Mouse (Mus musculus): Measurements from ENCODE around the gene Atp6v1g3. TPM values are rescaled to one million over a fixed set of nuclear protein-coding genes. Genes with fewer than 3 reads are reported as not detected.

Gene Atp6v1g3
- polyA plus RNA-seq, 1 experiment from 2014 or later = not detected

DNA sequence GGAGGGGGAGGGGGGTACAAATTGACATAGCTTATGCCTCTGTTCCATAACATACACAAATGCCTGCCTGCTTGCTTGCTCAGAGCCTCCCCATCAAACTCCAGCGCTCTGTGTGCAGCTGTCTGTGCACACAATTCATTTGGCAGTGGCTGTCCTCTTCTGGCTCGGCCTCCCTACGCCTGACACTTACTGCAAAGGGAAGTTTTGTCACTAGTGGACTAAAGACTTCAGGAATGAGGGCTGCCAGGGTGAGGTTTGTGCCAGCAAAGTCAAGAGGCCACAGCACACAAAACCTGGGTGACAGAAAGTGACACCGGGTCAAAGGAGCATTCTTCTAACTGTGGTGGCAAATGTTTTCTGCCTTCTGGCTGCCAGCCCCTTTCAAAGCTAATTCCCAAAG lies 52.6 kb downstream of the Atp6v1g3 start:
- no peaks in the 10 kb centered on the region for H3K9me3 ChIP-seq (replicated peaks)
- no peak for ATAC-seq (ENCODE audit: low read depth)
- no peak overlapping the region for H3K4me2 ChIP-seq
- no peak overlapping the region for H3K9ac ChIP-seq
- H3K36me3 ChIP-seq = no peaks in the 10 kb centered on the region
- 55% methylated on average over 4 of the region's 4 CpGs for WGBS (ENCODE audit: insufficient replicate concordance)
- H3K4me1 ChIP-seq (replicated peaks) = no peaks in the 10 kb centered on the region
- H3K4me3 ChIP-seq (replicated peaks) = no peak overlapping the region
- no peak for DNase-seq
- no peak overlapping the region for H3K27ac ChIP-seq
- no peaks in the 10 kb centered on the region for H3K27me3 ChIP-seq

DNA sequence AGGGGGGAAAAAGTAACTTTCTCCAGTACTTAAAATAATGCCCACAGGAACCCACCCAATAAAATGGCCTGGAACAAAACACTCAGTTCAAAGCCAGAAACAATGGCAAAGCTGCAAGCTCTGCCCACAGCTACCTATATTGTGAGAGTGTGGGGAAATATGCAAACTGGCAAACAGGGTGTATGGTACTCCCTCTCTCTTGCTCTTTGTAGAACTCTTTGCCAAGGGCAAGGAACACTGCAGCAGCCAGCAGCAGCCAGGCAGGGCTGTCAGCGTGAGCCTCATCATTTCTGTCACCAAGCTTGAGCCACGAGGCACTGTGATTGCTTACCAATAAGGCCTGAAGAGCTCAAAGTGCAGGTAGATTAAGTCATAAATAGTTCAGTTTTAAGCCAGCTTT lies 53.0 kb downstream of the Atp6v1g3 start:
- Histone ChIP-seq H3K9ac (no peak overlapping the region), H3K36me3 (no peaks in the 10 kb centered on the region), H3K4me2 (no peak overlapping the region), H3K9me3 (replicated peaks) (no peaks in the 10 kb centered on the region), H3K4me1 (replicated peaks) (no peaks in the 10 kb centered on the region), H3K4me3 (replicated peaks) (no peak overlapping the region), H3K27ac (no peak overlapping the region), H3K27me3 (no peaks in the 10 kb centered on the region)
- ATAC-seq (ENCODE audit: low read depth) (no peak), DNase-seq (no peak)
- 55% methylated on average over 2 of the region's 2 CpGs for WGBS (ENCODE audit: insufficient replicate concordance)

DNA sequence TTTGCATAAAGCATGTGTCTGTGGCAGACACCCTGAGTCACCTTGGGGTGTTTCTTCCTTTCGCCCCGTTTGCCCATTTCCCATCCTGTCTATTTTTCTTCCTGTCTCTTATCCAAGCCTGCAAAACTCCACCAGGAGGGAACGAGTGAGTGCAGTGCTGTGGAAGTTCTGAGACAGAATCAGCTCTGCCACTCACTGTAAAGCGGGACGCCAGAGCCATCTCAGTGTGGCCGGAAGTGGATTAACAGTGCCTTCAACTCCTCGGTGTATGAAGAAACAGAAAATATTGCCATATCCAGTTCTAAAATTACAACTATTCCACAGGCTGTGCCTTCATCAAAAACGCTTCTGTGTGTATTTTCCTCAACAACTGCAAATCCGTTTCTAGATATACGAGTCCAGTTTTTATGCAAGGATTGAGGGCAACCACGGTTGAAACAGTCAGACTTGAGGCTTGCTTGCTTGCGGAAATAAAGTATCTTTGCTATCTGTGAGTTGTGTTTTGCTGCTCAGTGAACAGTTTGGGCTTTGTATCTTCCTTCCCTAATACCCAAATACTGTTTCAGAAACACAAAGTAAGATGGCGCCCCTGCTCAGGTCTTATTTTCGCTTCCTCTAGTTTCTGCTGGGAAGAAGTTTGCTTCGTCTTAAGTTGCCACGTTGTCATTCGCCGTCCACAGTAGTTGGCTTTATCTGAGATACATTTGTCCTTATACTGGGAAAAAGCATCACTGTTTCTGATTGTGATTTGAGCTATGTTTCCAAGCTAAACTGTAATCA lies 54.1 kb downstream of the Atp6v1g3 start:
- no peak overlapping the region for H3K9ac ChIP-seq
- no peak overlapping the region for H3K4me3 ChIP-seq (replicated peaks)
- no peaks in the 10 kb centered on the region for H3K9me3 ChIP-seq (replicated peaks)
- H3K36me3 ChIP-seq = no peaks in the 10 kb centered on the region
- no peaks in the 10 kb centered on the region for H3K4me1 ChIP-seq (replicated peaks)
- H3K4me2 ChIP-seq = no peak overlapping the region
- 55% methylated on average over 18 of the region's 18 CpGs for WGBS (ENCODE audit: insufficient replicate concordance)
- H3K27ac ChIP-seq = no peak overlapping the region
- ATAC-seq (ENCODE audit: low read depth) (no peak), DNase-seq (no peak)
- H3K27me3 ChIP-seq = no peaks in the 10 kb centered on the region

DNA sequence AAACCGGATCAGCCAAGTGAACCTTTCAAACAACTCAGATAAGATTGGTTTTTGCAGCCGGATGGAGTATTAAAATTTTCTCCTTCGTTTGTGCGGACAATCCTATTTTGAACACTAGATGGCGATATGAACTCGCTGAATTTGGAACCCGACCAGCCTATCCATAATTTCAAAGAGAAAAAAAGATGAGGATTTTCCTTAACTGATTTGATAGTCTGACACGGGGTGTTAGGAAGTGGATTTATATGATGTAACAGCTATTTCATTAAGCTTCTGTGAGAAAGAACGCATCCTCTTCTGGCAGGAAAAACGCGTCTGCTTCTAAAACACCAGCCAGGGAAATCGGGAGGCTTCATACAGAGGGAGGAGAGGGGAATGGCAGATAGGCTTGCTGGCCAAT lies 54.8 kb downstream of the Atp6v1g3 start:
- WGBS (ENCODE audit: insufficient replicate concordance) = 16% methylated on average over 12 of the region's 12 CpGs
- no peak overlapping the region for H3K4me2 ChIP-seq

DNA sequence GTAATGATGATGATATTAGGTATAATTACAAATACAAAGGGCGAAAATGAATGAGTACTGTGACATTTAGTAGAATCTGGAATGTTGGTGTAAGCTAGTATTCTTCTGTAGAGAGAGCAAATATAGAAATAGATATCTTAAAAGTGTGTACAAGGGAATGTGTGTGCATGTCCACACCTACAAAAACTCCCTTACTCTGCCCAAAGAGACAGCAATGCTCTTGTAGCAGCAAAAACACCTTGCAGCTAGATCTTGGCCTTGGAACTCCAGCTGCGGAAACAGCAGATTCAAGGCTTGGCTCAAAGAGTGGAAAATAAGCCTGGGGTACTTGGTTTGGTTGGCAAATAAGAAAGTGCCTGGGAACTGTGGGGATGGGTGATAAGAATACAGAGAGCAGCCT lies 57.0 kb downstream of the Atp6v1g3 start:
- H3K4me1 ChIP-seq (replicated peaks) = no peaks in the 10 kb centered on the region
- 68% methylated on average over 2 of the region's 2 CpGs for WGBS (ENCODE audit: insufficient replicate concordance)
- no peak overlapping the region for H3K4me2 ChIP-seq
- no peak overlapping the region for H3K4me3 ChIP-seq (replicated peaks)
- H3K9me3 ChIP-seq (replicated peaks) = no peaks in the 10 kb centered on the region
- H3K27ac ChIP-seq = no peak overlapping the region
- DNase-seq = no peak
- H3K36me3 ChIP-seq = no peaks in the 10 kb centered on the region
- ATAC-seq (ENCODE audit: low read depth) = no peak
- no peaks in the 10 kb centered on the region for H3K27me3 ChIP-seq
- H3K9ac ChIP-seq = no peak overlapping the region

More for the DNA sequence above, 54.8 kb downstream of the Atp6v1g3 start:
- H3K27ac ChIP-seq = no peak overlapping the region
- no peaks in the 10 kb centered on the region for H3K36me3 ChIP-seq
- DNase-seq = no peak
- no peaks in the 10 kb centered on the region for H3K27me3 ChIP-seq
- H3K4me1 ChIP-seq (replicated peaks) = no peaks in the 10 kb centered on the region
- H3K9ac ChIP-seq = no peak overlapping the region
- ATAC-seq (ENCODE audit: low read depth) = no peak
- no peak overlapping the region for H3K4me3 ChIP-seq (replicated peaks)
- no peaks in the 10 kb centered on the region for H3K9me3 ChIP-seq (replicated peaks)

DNA sequence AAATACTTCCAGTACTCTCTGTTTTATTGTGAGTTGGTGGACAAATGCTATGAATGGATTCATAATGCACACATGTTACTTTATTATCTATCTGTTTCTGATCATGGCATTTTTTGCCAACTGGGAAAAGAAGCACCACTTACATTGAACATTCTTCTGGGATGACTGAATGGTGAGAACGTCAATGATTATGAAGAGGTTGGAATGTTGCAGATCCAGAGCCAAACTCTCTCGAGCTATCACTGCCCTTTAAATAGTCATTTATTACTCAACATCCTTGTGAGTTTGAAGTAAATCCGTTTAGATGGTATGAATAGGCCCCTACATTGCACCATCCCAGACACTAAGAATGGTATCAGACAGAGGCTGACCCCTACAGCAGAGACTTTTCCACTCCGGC lies 58.1 kb downstream of the Atp6v1g3 start:
- ATAC-seq (ENCODE audit: low read depth) = no peak
- 49% methylated on average over 4 of the region's 4 CpGs for WGBS (ENCODE audit: insufficient replicate concordance)

DNA sequence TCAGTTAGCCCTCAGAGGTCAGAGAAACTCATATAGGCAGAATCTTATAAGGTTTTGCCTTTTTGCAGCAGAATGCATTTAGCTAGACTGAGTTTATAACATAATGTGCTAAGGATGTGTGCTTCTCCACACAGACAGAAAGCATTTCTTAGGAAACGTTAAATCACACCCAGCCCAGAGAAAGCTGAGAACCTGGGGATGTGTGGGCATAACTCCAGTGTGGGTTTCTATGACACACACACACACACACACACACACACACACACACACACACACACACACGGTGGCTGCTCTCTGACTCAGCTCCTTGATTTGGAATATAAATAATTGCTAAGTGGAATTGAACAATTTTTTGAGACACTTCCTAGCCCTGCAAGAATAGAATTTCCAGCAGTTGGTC lies 61.2 kb downstream of the Atp6v1g3 start:
- DNase-seq (no peak), ATAC-seq (ENCODE audit: low read depth) (no peak)
- Histone ChIP-seq H3K27me3 (no peaks in the 10 kb centered on the region), H3K9ac (no peak overlapping the region), H3K4me3 (replicated peaks) (no peak overlapping the region), H3K4me1 (replicated peaks) (no peaks in the 10 kb centered on the region), H3K27ac (no peak overlapping the region), H3K36me3 (no peaks in the 10 kb centered on the region), H3K4me2 (no peak overlapping the region), H3K9me3 (replicated peaks) (no peaks in the 10 kb centered on the region)
- WGBS (ENCODE audit: insufficient replicate concordance) = 48% methylated on average over 2 of the region's 2 CpGs

More for the DNA sequence above, 58.1 kb downstream of the Atp6v1g3 start:
- Histone ChIP-seq H3K36me3 (no peaks in the 10 kb centered on the region), H3K4me1 (replicated peaks) (no peaks in the 10 kb centered on the region), H3K27me3 (no peaks in the 10 kb centered on the region), H3K27ac (no peak overlapping the region), H3K9me3 (replicated peaks) (no peaks in the 10 kb centered on the region), H3K4me2 (no peak overlapping the region), H3K9ac (no peak overlapping the region), H3K4me3 (replicated peaks) (no peak overlapping the region)
- DNase-seq = no peak

DNA sequence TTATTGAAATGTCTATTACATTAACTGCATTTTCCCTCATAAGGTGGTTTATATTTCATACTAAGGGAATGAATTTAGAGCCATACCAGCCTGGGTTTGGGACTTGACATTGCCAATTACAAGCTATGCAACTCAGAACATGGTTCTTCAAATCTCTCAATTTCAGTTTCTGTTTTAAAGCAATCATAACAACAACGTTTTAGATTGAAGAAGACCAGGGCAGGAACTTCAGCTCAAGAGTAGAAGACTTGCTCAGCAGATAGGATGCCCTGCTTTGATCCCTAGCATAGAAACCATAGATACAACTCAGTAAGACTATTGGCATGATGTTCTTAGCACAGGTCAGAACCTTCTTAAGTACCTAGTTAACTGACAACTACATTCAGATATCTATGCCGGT lies 63.9 kb downstream of the Atp6v1g3 start:
- Histone ChIP-seq H3K36me3 (no peaks in the 10 kb centered on the region), H3K27me3 (no peaks in the 10 kb centered on the region), H3K9ac (no peak overlapping the region), H3K9me3 (replicated peaks) (no peaks in the 10 kb centered on the region), H3K4me1 (replicated peaks) (no peaks in the 10 kb centered on the region), H3K4me3 (replicated peaks) (no peak overlapping the region), H3K27ac (no peak overlapping the region), H3K4me2 (no peak overlapping the region)
- no peak for DNase-seq
- ATAC-seq (ENCODE audit: low read depth) = no peak
- WGBS (ENCODE audit: insufficient replicate concordance) = 68% methylated on average over 2 of the region's 2 CpGs

Other genes with a start within 250 kb of the Atp6v1g3 start
- gene Ptprc, start 98.0 kb upstream of the Atp6v1g3 start, polyA plus RNA-seq (2015; fragmentation: Nextera tagmentation; extraction: Ambion mirVana) = 5.6 and 6.1 TPM in 2 replicates